Mouse (Mus musculus) liver, embryonic 13.5 days (tissue): ENCODE measurements around the gene Olfr676. TPM values are rescaled to one million over a fixed set of nuclear protein-coding genes. Genes with fewer than 3 reads are reported as not detected.
"Not testable (repeated sequence)": the region's sequence is repeated elsewhere in the genome, so short reads cannot be mapped to it uniquely, and the experiment has no call there.

Experiments
- ATAC-seq: fragments of 200-750 bp; cut with Nextera tagmentation; 2 replicates; pipeline ENCODE4 v1.8.0; 2017; ENCODE audit warnings: low read depth, mild to moderate bottlenecking, moderate number of reproducible peaks, moderate library complexity
- DNase-seq: peaks from one replicate; pipeline ENCODE4 v3.0.0; 2022
- H3K27ac ChIP-seq: fragments of 300-500 bp; sonication (generic); 2 replicates; pipeline ENCODE4 v1.5.1; 2015; ENCODE audit warnings: moderate library complexity, mild to moderate bottlenecking, inconsistent platforms
- H3K27me3 ChIP-seq: fragments of 300-500 bp; sonication (generic); 2 replicates; pipeline ENCODE4 v1.6.1; 2015; ENCODE audit warnings: mild to moderate bottlenecking, inconsistent platforms
- H3K36me3 ChIP-seq: fragments of 300-500 bp; sonication (generic); 2 replicates; pipeline ENCODE4 v1.6.1; 2015; ENCODE audit warnings: mild to moderate bottlenecking, inconsistent platforms
- H3K4me1 ChIP-seq: fragments of 300-500 bp; sonication (generic); replicated peaks from 2 replicates; pipeline ENCODE4 v1.6.1; 2015; ENCODE audit warnings: inconsistent platforms
- H3K4me2 ChIP-seq: fragments of 300-500 bp; sonication (generic); 2 replicates; pipeline ENCODE4 v1.6.1; 2015; ENCODE audit warnings: inconsistent platforms, mild to moderate bottlenecking, moderate library complexity
- H3K4me3 ChIP-seq: fragments of 300-500 bp; sonication (generic); replicated peaks from 2 replicates; pipeline ENCODE4 v1.5.1; 2015; ENCODE audit warnings: mild to moderate bottlenecking, inconsistent platforms
- H3K9ac ChIP-seq: fragments of 300-500 bp; sonication (generic); 2 replicates; pipeline ENCODE4 v1.6.1; 2015; ENCODE audit warnings: mild to moderate bottlenecking, inconsistent platforms
- H3K9me3 ChIP-seq: fragments of 300-500 bp; sonication (generic); replicated peaks from 2 replicates; pipeline ENCODE4 v1.6.1; 2016; ENCODE audit warnings: inconsistent platforms
- WGBS: fragments of 180-500 bp; shearing (Covaris S2); methylation state at CpG from one replicate; pipeline ENCODE4 v1.1.7; 2015; ENCODE audit not compliant: insufficient replicate concordance; 5-methylcytosine and 5-hydroxymethylcytosine counted together
- polyA plus RNA-seq: library from polyadenylated mRNA; unstranded; fragments of >200 nt; fragmentation: Nextera tagmentation; extraction: Ambion mirVana; gene quantifications from 2 replicates; pipeline ENCODE4 v1.2.1, GENCODE M21; 2015

The Olfr676 gene
- not detected in 2 replicates for polyA plus RNA-seq

DNA sequence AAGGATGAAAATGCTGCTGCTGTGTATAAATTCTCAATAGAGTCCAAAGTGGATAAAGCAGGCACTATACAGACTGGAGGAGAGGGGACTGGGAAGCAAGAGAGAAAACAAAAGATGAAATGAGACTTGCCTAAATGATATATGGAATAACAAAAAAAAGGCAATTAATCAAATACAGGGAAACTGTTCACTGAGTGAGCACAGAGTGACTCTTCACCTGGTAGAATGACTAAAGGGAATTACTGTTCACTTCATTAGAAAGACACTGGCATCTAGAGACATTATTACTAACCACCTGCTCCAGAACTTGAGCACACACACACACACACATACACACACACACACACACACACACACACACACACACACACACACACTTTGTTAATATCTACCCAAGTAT is at the start of gene Olfr676:
TSS of gene Olfr676 (plus strand) at position 301 of the 400 bp plus-strand sequence.
- Histone ChIP-seq H3K4me3 (no peak within 1 kb of the TSS), H3K27ac (no peak within 1 kb of the TSS), H3K4me2 (no peak within 1 kb of the TSS), H3K4me1 (no peaks in the 10 kb centered on the region), H3K9ac (no peak within 1 kb of the TSS), H3K9me3 (no peaks in the 10 kb centered on the region), H3K27me3 (no peaks in the 10 kb centered on the region), H3K36me3 (no peaks in the 10 kb centered on the region)
- DNase-seq (no peak), ATAC-seq (no peak)

- no peaks in the 10 kb centered on the region for H3K36me3 ChIP-seq
- no peaks in the 10 kb centered on the region for H3K4me1 ChIP-seq
- DNase-seq = no peak
- no peaks in the 10 kb centered on the region for H3K27me3 ChIP-seq
- no peak within 1 kb of the TSS for H3K9ac ChIP-seq
- no peaks in the 10 kb centered on the region for H3K9me3 ChIP-seq
- H3K27ac ChIP-seq = no peak within 1 kb of the TSS
- no peak within 1 kb of the TSS for H3K4me3 ChIP-seq
- ATAC-seq = no peak
- no peak within 1 kb of the TSS for H3K4me2 ChIP-seq
Measured at GRCm38 (mm10) chr7:105001929-105002328, 30.6 kb upstream of the Olfr676 start, which contains the start of gene Olfr672. Olfr672 (minus strand) TSS chr7:105002029.

- Histone ChIP-seq H3K27ac (no peak overlapping the region), H3K9ac (no peak overlapping the region), H3K4me2 (no peak overlapping the region), H3K36me3 (no peaks in the 10 kb centered on the region), H3K4me3 (no peak overlapping the region), H3K27me3 (no peaks in the 10 kb centered on the region), H3K9me3 (no peaks in the 10 kb centered on the region), H3K4me1 (no peaks in the 10 kb centered on the region)
- DNase-seq = no peak
- no peak for ATAC-seq
- 38% methylated on average over 1 of the region's 1 CpGs for WGBS
Measured at GRCm38 (mm10) chr7:105022530-105022929, 10.0 kb upstream of the Olfr676 start.

GRCm38 (mm10) chr7:105028360-105028759 is 4.1 kb upstream of the Olfr676 start, which contains the start of gene Olfr675:
Olfr675 (minus strand) TSS chr7:105028460.
- ATAC-seq = no peak
- 54% methylated on average over 1 of the region's 1 CpGs for WGBS

DNA sequence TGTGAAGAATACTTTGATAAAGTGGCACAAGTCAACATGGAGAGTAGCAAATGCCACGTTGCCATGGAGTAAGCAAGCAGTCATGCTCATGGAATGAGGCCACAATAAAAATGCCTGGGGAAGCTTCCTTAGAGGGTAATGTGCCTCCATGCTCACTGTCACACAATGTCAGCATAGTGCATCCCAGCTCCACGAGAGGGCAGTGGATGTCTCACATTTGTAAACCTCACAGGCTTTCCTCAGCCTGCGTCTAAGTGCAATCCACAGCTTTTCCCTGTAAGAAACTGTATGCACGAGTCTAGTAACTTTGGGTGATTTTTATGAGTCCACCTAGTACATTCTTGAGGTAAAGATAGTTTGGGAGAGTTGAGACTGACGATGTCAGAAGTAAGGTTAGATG is 1.3 kb downstream of the Olfr676 start:
- not testable (repeated sequence) for H3K4me1 ChIP-seq, H3K4me2 ChIP-seq, H3K36me3 ChIP-seq, ATAC-seq, H3K27me3 ChIP-seq, H3K4me3 ChIP-seq, H3K27ac ChIP-seq, DNase-seq, H3K9me3 ChIP-seq, H3K9ac ChIP-seq
- 32% methylated on average over 5 of the region's 5 CpGs for WGBS

More at GRCm38 (mm10) chr7:105028360-105028759, 4.1 kb upstream of the Olfr676 start, which contains the start of gene Olfr675:
- Histone ChIP-seq H3K9ac (no peak within 1 kb of the TSS), H3K9me3 (no peaks in the 10 kb centered on the region), H3K4me3 (no peak within 1 kb of the TSS), H3K4me2 (no peak within 1 kb of the TSS), H3K27ac (no peak within 1 kb of the TSS), H3K36me3 (no peaks in the 10 kb centered on the region), H3K4me1 (no peaks in the 10 kb centered on the region), H3K27me3 (no peaks in the 10 kb centered on the region)
- no peak for DNase-seq

GRCm38 (mm10) chr7:105058951-105059350 is 26.5 kb downstream of the Olfr676 start:
- no peaks in the 10 kb centered on the region for H3K27me3 ChIP-seq
- H3K9ac ChIP-seq = no peak overlapping the region
- no peaks in the 10 kb centered on the region for H3K36me3 ChIP-seq
- no peak overlapping the region for H3K4me3 ChIP-seq
- no peak overlapping the region for H3K4me2 ChIP-seq
- DNase-seq (no peak), ATAC-seq (no peak)
- H3K27ac ChIP-seq = no peak overlapping the region
- no peaks in the 10 kb centered on the region for H3K4me1 ChIP-seq
- H3K9me3 ChIP-seq = no peaks in the 10 kb centered on the region; the same call in 1 of the 2 replicates

- ATAC-seq = no peak
- Histone ChIP-seq H3K27ac (no peak within 1 kb of the TSS), H3K4me3 (no peak within 1 kb of the TSS)
Measured at GRCm38 (mm10) chr7:105064175-105064574, 31.7 kb downstream of the Olfr676 start, which contains the start of gene Olfr678. Olfr678 (plus strand) TSS chr7:105064475.

DNA sequence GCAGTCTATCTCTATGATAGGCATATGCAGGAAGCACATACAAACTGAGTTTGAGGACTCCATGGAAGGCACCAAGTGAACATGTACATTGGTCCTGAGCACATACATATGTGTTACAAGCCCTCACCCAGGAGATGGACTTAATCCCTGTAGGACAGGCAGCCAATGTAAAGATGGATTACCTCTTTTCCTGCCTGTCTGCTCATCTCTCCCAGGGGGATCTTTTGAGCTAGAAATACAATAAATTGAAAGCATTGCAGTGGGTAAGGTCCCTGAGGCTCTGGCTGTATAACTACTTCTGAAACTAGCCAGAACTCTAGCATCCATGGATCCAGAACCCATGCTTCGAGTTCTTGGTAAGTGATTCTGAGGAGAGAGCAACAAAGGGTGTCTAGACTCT is 48.4 kb downstream of the Olfr676 start, which contains the start of gene Olfr679:
TSS of gene Olfr679 (plus strand) at position 301 of the 400 bp plus-strand sequence.
- no peak within 1 kb of the TSS for H3K27ac ChIP-seq

More at GRCm38 (mm10) chr7:105064175-105064574, 31.7 kb downstream of the Olfr676 start, which contains the start of gene Olfr678:
- Histone ChIP-seq H3K9ac (no peak within 1 kb of the TSS), H3K4me2 (no peak within 1 kb of the TSS), H3K9me3 (no peaks in the 10 kb centered on the region; the same call in 1 of the 2 replicates), H3K27me3 (no peaks in the 10 kb centered on the region), H3K4me1 (no peaks in the 10 kb centered on the region), H3K36me3 (no peaks in the 10 kb centered on the region)
- no peak for DNase-seq
- WGBS = 55% methylated on average over 1 of the region's 1 CpGs

More for the DNA sequence above, 48.4 kb downstream of the Olfr676 start, which contains the start of gene Olfr679:
- ATAC-seq (no peak), DNase-seq (no peak)
- no peak within 1 kb of the TSS for H3K9ac ChIP-seq
- no peak within 1 kb of the TSS for H3K4me3 ChIP-seq
- H3K36me3 ChIP-seq = no peaks in the 10 kb centered on the region
- 24% methylated on average over 1 of the region's 1 CpGs for WGBS
- no peaks in the 10 kb centered on the region for H3K9me3 ChIP-seq
- H3K4me2 ChIP-seq = no peak within 1 kb of the TSS
- H3K4me1 ChIP-seq = no peaks in the 10 kb centered on the region
- H3K27me3 ChIP-seq = no peaks in the 10 kb centered on the region

Other genes with a start within 250 kb of the Olfr676 start
- not detected in 2 replicates for gene Usp17lb, start 190.1 kb upstream of the Olfr676 start, polyA plus RNA-seq
- gene Usp17la, start 175.7 kb upstream of the Olfr676 start, polyA plus RNA-seq = not detected in 2 replicates
- gene Olfr665, start 154.7 kb upstream of the Olfr676 start, polyA plus RNA-seq = not detected in 2 replicates
- gene Olfr666, start 136.7 kb upstream of the Olfr676 start, polyA plus RNA-seq = not detected in 2 replicates
- gene Olfr667, start 111.2 kb upstream of the Olfr676 start, polyA plus RNA-seq = not detected in 2 replicates
- gene Olfr668, start 104.6 kb upstream of the Olfr676 start, polyA plus RNA-seq = not detected in 2 replicates
- not detected in 2 replicates for gene Olfr669, start 98.5 kb upstream of the Olfr676 start, polyA plus RNA-seq
- gene Olfr670, start 70.1 kb upstream of the Olfr676 start, polyA plus RNA-seq = not detected in 2 replicates
- gene Olfr671, start 53.6 kb upstream of the Olfr676 start, polyA plus RNA-seq = not detected in 2 replicates
- not detected in 2 replicates for gene Olfr672, start 30.7 kb upstream of the Olfr676 start, polyA plus RNA-seq
- gene Olfr675, start 4.2 kb upstream of the Olfr676 start, polyA plus RNA-seq = not detected in 2 replicates
- gene Olfr677, start 18.7 kb downstream of the Olfr676 start, polyA plus RNA-seq = not detected in 2 replicates
- not detected in 2 replicates for gene Olfr678, start 31.8 kb downstream of the Olfr676 start, polyA plus RNA-seq
- not detected in 2 replicates for gene Olfr679, start 48.5 kb downstream of the Olfr676 start, polyA plus RNA-seq
- not detected in 2 replicates for gene Olfr680-ps1, start 60.1 kb downstream of the Olfr676 start, polyA plus RNA-seq
- not detected in 2 replicates for gene Olfr681, start 84.1 kb downstream of the Olfr676 start, polyA plus RNA-seq
- not detected in 2 replicates for gene Olfr683, start 114.3 kb downstream of the Olfr676 start, polyA plus RNA-seq
- gene Olfr684, start 131.0 kb downstream of the Olfr676 start, polyA plus RNA-seq = not detected in 2 replicates
- gene Olfr685, start 153.3 kb downstream of the Olfr676 start, polyA plus RNA-seq = not detected in 2 replicates
- gene Olfr686, start 174.8 kb downstream of the Olfr676 start, polyA plus RNA-seq = not detected in 2 replicates